ENCODE assay signal across 28 mouse cellular contexts in the genomic region with DNA sequence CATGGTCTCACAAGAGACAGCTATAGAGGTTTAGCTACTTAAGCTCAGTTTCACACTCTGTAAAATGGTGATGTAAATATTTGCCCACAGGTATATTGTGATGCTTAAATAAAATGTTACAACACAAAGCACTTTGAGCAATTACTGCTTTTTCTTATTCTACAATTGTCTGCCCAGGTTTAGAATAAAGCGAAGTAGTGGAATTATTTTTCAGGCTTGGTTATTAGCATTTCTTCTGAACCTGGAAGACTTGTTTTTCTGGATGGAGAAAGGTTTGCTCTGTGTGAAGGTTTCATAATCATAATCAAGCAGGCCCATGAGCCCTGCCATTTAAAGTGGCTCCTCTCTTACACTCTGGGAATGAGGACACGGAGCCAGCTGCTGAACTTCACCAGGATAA. TPM values are rescaled to one million over a fixed set of nuclear protein-coding genes. Genes with fewer than 3 reads are reported as not detected.
DNase-seq lines count a peak whose midpoint lies in the region; ATAC-seq and TF ChIP-seq lines count a peak whose summit lies in the region.
"Had no signal": no experiment of that assay in that cellular context is flagged by ENCODE, and none has a peak within 500 bp of the region (broad histone marks: within the 10 kb centered on the region; RNA-seq: fewer than 3 reads in every experiment).

A gene (plus strand): TSS at position 301 of the 400 bp plus-strand sequence.

- peaks cover 8% of the 10 kb centered on the region for H3K27me3 ChIP-seq in kidney, embryonic 16.5 days (ENCODE audit: insufficient read depth, low read length)
- H3K27me3 ChIP-seq in intestine, embryonic 16.5 days (replicated peaks; ENCODE audit: control insufficient read depth, insufficient read depth, low read length), result no peaks in the 10 kb centered on the region
- no peaks in the 10 kb centered on the region for H3K27me3 ChIP-seq in stomach, postnatal 0 days (ENCODE audit: control insufficient read depth, insufficient read depth, low read length)
- H3K27me3 ChIP-seq: midbrain, embryonic 15.5 days; neural tube, embryonic 12.5 days had no signal

- H3K4me2 ChIP-seq in kidney, embryonic 16.5 days (replicated peaks; ENCODE audit: low read depth, low read length), result no peak within 1 kb of the TSS
- H3K4me2 ChIP-seq in intestine, embryonic 16.5 days (ENCODE audit: low read depth, low read length), result no peak within 1 kb of the TSS
- H3K4me2 ChIP-seq in stomach, postnatal 0 days (replicated peaks; ENCODE audit: low read depth), result no peak within 1 kb of the TSS
- H3K4me2 ChIP-seq: heart, embryonic 13.5 days; lung, embryonic 14.5 days; midbrain, embryonic 15.5 days; neural tube, embryonic 12.5 days had no signal

- no peaks in the 10 kb centered on the region for H3K9me3 ChIP-seq in kidney, embryonic 16.5 days (ENCODE audit: low read length)
- H3K9me3 ChIP-seq in intestine, embryonic 16.5 days (ENCODE audit: control insufficient read depth, low read length), result no peaks in the 10 kb centered on the region
- no peaks in the 10 kb centered on the region for H3K9me3 ChIP-seq in stomach, postnatal 0 days (ENCODE audit: control insufficient read depth, low read length)
- H3K9me3 ChIP-seq: heart, embryonic 13.5 days; midbrain, embryonic 15.5 days; neural tube, embryonic 12.5 days had no signal

- TF ChIP-seq EP300 in stomach, postnatal 0 days (optimal IDR thresholded peaks at IDR 0.05), result no peak

- H3K36me3 ChIP-seq in kidney, embryonic 16.5 days (ENCODE audit: insufficient read depth, low read length), result no peaks in the 10 kb centered on the region
- H3K36me3 ChIP-seq in intestine, embryonic 16.5 days (ENCODE audit: control insufficient read depth, insufficient read depth, low read length), result no peaks in the 10 kb centered on the region
- H3K36me3 ChIP-seq in stomach, postnatal 0 days (ENCODE audit: control insufficient read depth, insufficient read depth, low read length), result no peaks in the 10 kb centered on the region
- H3K36me3 ChIP-seq: heart, embryonic 13.5 days; midbrain, embryonic 15.5 days; neural tube, embryonic 12.5 days had no signal

- no peak for ATAC-seq in kidney, embryonic 16.5 days (ENCODE audit: low FRiP score, low TSS enrichment)
- ATAC-seq in intestine, embryonic 16.5 days, result no peak
- no peak for ATAC-seq in stomach, postnatal 0 days (ENCODE audit: low FRiP score, low TSS enrichment)
- ATAC-seq: CD4-positive, CD25-positive, alpha-beta regulatory T cell, adult 4 months; hindbrain, postnatal 0 days; midbrain, embryonic 15.5 days had no signal

- 84% methylated on average over 2 of the region's 2 CpGs for WGBS in kidney, embryonic 16.5 days
- 83% methylated on average over 2 of the region's 2 CpGs for WGBS in intestine, embryonic 16.5 days
- 86% methylated on average over 2 of the region's 2 CpGs for WGBS in stomach, postnatal 0 days

- no peak for DNase-seq in adrenal gland, postnatal 25 days
- no peak for DNase-seq in adrenal gland, adult 8-10 months
- no peak for DNase-seq in kidney, postnatal 25 days
- DNase-seq in stomach, postnatal 0 days (ENCODE audit: low spot score), result no peak
- DNase-seq in thymus, postnatal 4 days, result no peak
- DNase-seq: cerebellum, adult 11 months; cerebellum, adult 9-11 months; gastrocnemius, postnatal 36 days; heart, adult 2 months; heart, postnatal 14 days; kidney, adult 9 months; lung, embryonic 14.5 days; lung, postnatal 4 days; right cerebral cortex, postnatal 14 days; spleen, adult 18-20 months; thymus, adult 18-20 months; thymus, postnatal 36 days had no signal

- H3K4me3 ChIP-seq in kidney, embryonic 16.5 days (ENCODE audit: low read length), result no peak within 1 kb of the TSS
- no peak within 1 kb of the TSS for H3K4me3 ChIP-seq in intestine, embryonic 16.5 days (ENCODE audit: low read length)
- no peak within 1 kb of the TSS for H3K4me3 ChIP-seq in stomach, postnatal 0 days (ENCODE audit: low read depth, low read length)
- H3K4me3 ChIP-seq: heart, adult 2 months; heart, embryonic 13.5 days; midbrain, embryonic 15.5 days; neural tube, embryonic 12.5 days had no signal

- no peak within 1 kb of the TSS for H3K27ac ChIP-seq in kidney, embryonic 16.5 days (ENCODE audit: low read length)
- H3K27ac ChIP-seq in intestine, embryonic 16.5 days (ENCODE audit: low read length), result no peak within 1 kb of the TSS; the same call in 1 of the 2 replicates
- H3K27ac ChIP-seq in stomach, postnatal 0 days (replicated peaks), result no peak within 1 kb of the TSS
- H3K27ac ChIP-seq: heart, adult 2 months; heart, embryonic 13.5 days; hindbrain, postnatal 0 days; liver, embryonic 14.5 days; midbrain, embryonic 15.5 days; neural tube, embryonic 12.5 days had no signal

- H3K4me1 ChIP-seq in kidney, embryonic 16.5 days (ENCODE audit: insufficient read depth, low read length), result no peaks in the 10 kb centered on the region
- H3K4me1 ChIP-seq in intestine, embryonic 16.5 days (ENCODE audit: control insufficient read depth, insufficient read depth, low read length), result no peaks in the 10 kb centered on the region
- H3K4me1 ChIP-seq in stomach, postnatal 0 days (replicated peaks; ENCODE audit: control insufficient read depth, insufficient read depth), result no peaks in the 10 kb centered on the region
- H3K4me1 ChIP-seq: heart, embryonic 13.5 days; midbrain, embryonic 15.5 days; neural tube, embryonic 12.5 days had no signal

- no peak within 1 kb of the TSS for H3K9ac ChIP-seq in kidney, embryonic 16.5 days (replicated peaks; ENCODE audit: low read length)
- H3K9ac ChIP-seq in intestine, embryonic 16.5 days (ENCODE audit: low read depth, low read length), result no peak within 1 kb of the TSS
- H3K9ac ChIP-seq in stomach, postnatal 0 days (ENCODE audit: low read length), result no peak within 1 kb of the TSS
- H3K9ac ChIP-seq: heart, embryonic 13.5 days; liver, embryonic 14.5 days; lung, embryonic 14.5 days; midbrain, embryonic 15.5 days; neural tube, embryonic 12.5 days had no signal

- no peak for TF ChIP-seq CTCF in stomach, postnatal 0 days (IDR thresholded peaks at IDR 0.05; ENCODE audit: low read depth)

RNA-seq across cellular contexts. Expression of the gene that starts here (rescaled TPM):
- total RNA-seq in adrenal gland, postnatal 25 days (2021), result 10.9 and 15.9 TPM in 2 replicates
- 1 to 10 TPM; 2.1 to 5.4 (median 3.6) TPM for total RNA-seq in adrenal gland, adult 8-10 months (2022)
- 66.1 and 73.0 TPM in 2 replicates for polyA plus RNA-seq in kidney, embryonic 16.5 days (2015; fragmentation: Nextera tagmentation; extraction: Ambion mirVana)
- 124 and 183 TPM in 2 replicates for polyA plus RNA-seq in intestine, embryonic 16.5 days (2015; fragmentation: Nextera tagmentation; extraction: Ambion mirVana)
- 40.4 and 47.7 TPM in 2 replicates for polyA plus RNA-seq in stomach, postnatal 0 days (2015; fragmentation: Nextera tagmentation; extraction: Ambion mirVana)
- total RNA-seq: common myeloid progenitor, adult 5-6 weeks; megakaryocyte-erythroid progenitor cell, adult 5-6 weeks had no signal
- polyA plus RNA-seq: CD4-positive, CD25-positive, alpha-beta regulatory T cell, adult 4 months; embryonic facial prominence, embryonic 11.5 days; neural tube, embryonic 12.5 days had no signal
